Mouse (Mus musculus): Measurements from ENCODE around the gene Vars.
A peak's percentile ranks its signal among the peaks of the same experiment; 100 is the strongest.

- 0 out of 2 replicates have a peak, but pooled peaks have one; percentile 27 for TF ChIP-seq CTCF (IDR thresholded peaks at IDR 0.05; ENCODE audit: low read depth)
- no peak for TF ChIP-seq EP300 (optimal IDR thresholded peaks at IDR 0.05)
Measured at GRCm38 (mm10) chr17:34998526-34999430, 2.0 kb upstream of the Vars start.
